Mouse (Mus musculus) forebrain, embryonic 15.5 days (tissue): Measurements from ENCODE around the gene Rhbdd2. TPM values are rescaled to one million over a fixed set of nuclear protein-coding genes. Genes with fewer than 3 reads are reported as not detected.

Experiments
- ATAC-seq: fragments of 200-750 bp; cut with Nextera tagmentation; replicated peaks from 2 replicates; pipeline ENCODE4 v1.8.0; 2017; ENCODE audit warnings: mild to moderate bottlenecking, moderate TSS enrichment, moderate library complexity
- H3K27ac ChIP-seq: fragments of 300-500 bp; sonication (generic); replicated peaks from 2 replicates; pipeline ENCODE4 v1.5.1; 2015; ENCODE audit warnings: mild to moderate bottlenecking, inconsistent platforms
- H3K27me3 ChIP-seq: fragments of 300-500 bp; sonication (generic); 2 replicates; pipeline ENCODE4 v1.6.1; 2015; ENCODE audit warnings: inconsistent platforms
- H3K36me3 ChIP-seq: fragments of 300-500 bp; sonication (generic); 2 replicates; pipeline ENCODE4 v1.6.1; 2015; ENCODE audit warnings: mild to moderate bottlenecking, inconsistent platforms
- H3K4me1 ChIP-seq: fragments of 300-500 bp; sonication (generic); 2 replicates; pipeline ENCODE4 v1.6.1; 2015; ENCODE audit warnings: inconsistent platforms
- H3K4me2 ChIP-seq: fragments of 300-500 bp; sonication (generic); replicated peaks from 2 replicates; pipeline ENCODE4 v1.6.1; 2015; ENCODE audit warnings: mild to moderate bottlenecking, inconsistent platforms
- H3K4me3 ChIP-seq: fragments of 300-500 bp; sonication (generic); 2 replicates; pipeline ENCODE4 v1.5.1; 2015; ENCODE audit warnings: mild to moderate bottlenecking, inconsistent platforms
- H3K9ac ChIP-seq: fragments of 300-500 bp; sonication (generic); replicated peaks from 2 replicates; pipeline ENCODE4 v1.6.1; 2015; ENCODE audit warnings: mild to moderate bottlenecking, inconsistent platforms
- H3K9me3 ChIP-seq: fragments of 300-500 bp; sonication (generic); 2 replicates; pipeline ENCODE4 v1.6.1; 2016; ENCODE audit warnings: inconsistent platforms
- WGBS: fragments of 180-500 bp; shearing (Covaris S2); methylation state at CpG from one replicate; pipeline ENCODE4 v1.1.7; 2015; ENCODE audit warnings: mixed read lengths; 5-methylcytosine and 5-hydroxymethylcytosine counted together
- polyA plus RNA-seq: library from polyadenylated mRNA; unstranded; fragments of >200 nt; fragmentation: Nextera tagmentation; extraction: Ambion mirVana; gene quantifications from 2 replicates; pipeline ENCODE4 v1.2.1, GENCODE M21; 2015

The Rhbdd2 gene
- polyA plus RNA-seq, 1 experiment from 2014 or later, result 61.5 TPM

- Histone ChIP-seq H3K4me1 (peaks cover 23% of the 10 kb centered on the region), H3K9ac (no peak overlapping the region), H3K9me3 (no peaks in the 10 kb centered on the region), H3K27ac (no peak overlapping the region), H3K36me3 (no peaks in the 10 kb centered on the region), H3K27me3 (no peaks in the 10 kb centered on the region), H3K4me2 (no peak overlapping the region), H3K4me3 (no peak overlapping the region)
- WGBS, result 94% methylated on average over 5 of the region's 5 CpGs
- ATAC-seq, result no peak
Measured at GRCm38 (mm10) chr5:135693281-135693853, 60.9 kb downstream of the Rhbdd2 start.

DNA sequence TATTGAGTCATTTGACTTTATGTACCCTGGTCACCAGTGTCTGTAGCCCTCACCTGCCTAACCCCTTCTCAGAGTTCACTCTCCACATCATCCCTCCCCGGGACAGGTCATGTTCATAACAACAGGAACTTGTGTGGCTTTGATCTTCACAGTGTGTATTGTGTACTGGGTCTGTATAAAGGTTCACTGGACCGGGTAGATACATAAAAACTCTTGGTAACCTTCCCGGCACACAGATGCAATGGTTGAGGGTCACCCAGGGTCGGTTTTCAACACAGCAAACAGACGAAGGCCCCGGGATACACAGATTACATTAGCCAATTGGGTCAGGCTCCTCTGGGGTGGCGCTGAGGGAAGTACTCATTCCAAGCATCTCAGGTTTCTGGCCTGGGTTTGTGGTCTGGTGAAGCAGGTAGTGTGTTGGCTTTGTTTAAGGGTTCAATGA, 62.9 kb downstream of the Rhbdd2 start:
- 68% methylated on average over 7 of the region's 7 CpGs for WGBS
- H3K36me3 ChIP-seq, result no peaks in the 10 kb centered on the region; the same call in 1 of the 2 replicates

More for the DNA sequence above, 62.9 kb downstream of the Rhbdd2 start:
- H3K4me3 ChIP-seq, result no peak overlapping the region
- no peaks in the 10 kb centered on the region for H3K27me3 ChIP-seq
- H3K4me1 ChIP-seq, result peaks cover 13% of the 10 kb centered on the region
- no peak for ATAC-seq
- no peak overlapping the region for H3K27ac ChIP-seq
- H3K4me2 ChIP-seq, result no peak overlapping the region
- H3K9me3 ChIP-seq, result no peaks in the 10 kb centered on the region
- no peak overlapping the region for H3K9ac ChIP-seq

Other genes starting within 250 kb of the Rhbdd2 start
- 13.2 and 13.7 TPM in 2 replicates for gene Pom121, start 238.1 kb upstream of the Rhbdd2 start, polyA plus RNA-seq
- 29.2 and 31.7 TPM in 2 replicates for gene Hip1, start 87.5 kb upstream of the Rhbdd2 start, polyA plus RNA-seq
- gene Ccl26, start 69.0 kb upstream of the Rhbdd2 start, polyA plus RNA-seq, result not detected in 2 replicates
- 0.87 and 1.1 TPM in 2 replicates for gene Ccl24, start 59.6 kb upstream of the Rhbdd2 start, polyA plus RNA-seq
- gene Por, start 37.4 kb downstream of the Rhbdd2 start, polyA plus RNA-seq, result 108 and 111 TPM in 2 replicates
- gene Tmem120a, start 111.8 kb downstream of the Rhbdd2 start, polyA plus RNA-seq, result 74.9 and 80.7 TPM in 2 replicates
- gene Styxl1, start 145.8 kb downstream of the Rhbdd2 start, polyA plus RNA-seq, result 0.34 TPM in 2 replicates
- gene Mdh2, start 145.9 kb downstream of the Rhbdd2 start, polyA plus RNA-seq, result 554 and 557 TPM in 2 replicates
- 56.0 and 61.2 TPM in 2 replicates for gene Srrm3, start 174.3 kb downstream of the Rhbdd2 start, polyA plus RNA-seq